Mouse (Mus musculus) lung, embryonic 14.5 days (tissue): ENCODE data around the gene Btbd19. TPM values are rescaled to one million over a fixed set of nuclear protein-coding genes. Genes with fewer than 3 reads are reported as not detected.
A peak's percentile ranks its signal among the peaks of the same experiment; 100 is the strongest.

Source experiments
- ATAC-seq: fragments of 200-750 bp; cut with Nextera tagmentation; 2 replicates; pipeline ENCODE4 v1.8.0; 2017; ENCODE audit warnings: mild to moderate bottlenecking, moderate TSS enrichment, moderate library complexity; ENCODE audit not compliant: insufficient read depth
- DNase-seq: peaks from one replicate; pipeline ENCODE4 v3.0.0-alpha.2; 2015
- H3K27ac ChIP-seq: fragments of 300-500 bp; sonication (generic); 2 replicates; pipeline ENCODE4 v1.5.1; 2014; ENCODE audit warnings: low read depth, mild to moderate bottlenecking, moderate library complexity
- H3K27me3 ChIP-seq: fragments of 300-500 bp; sonication (generic); 2 replicates; pipeline ENCODE4 v1.6.1; 2014; ENCODE audit warnings: low read length, control low read depth; ENCODE audit not compliant: insufficient read depth
- H3K36me3 ChIP-seq: fragments of 300-500 bp; sonication (generic); 2 replicates; pipeline ENCODE4 v1.6.1; 2014; ENCODE audit warnings: control low read depth; ENCODE audit not compliant: insufficient read depth
- H3K4me1 ChIP-seq: fragments of 300-500 bp; sonication (generic); 2 replicates; pipeline ENCODE4 v1.6.1; 2014; ENCODE audit warnings: antibody characterized with exemption, control low read depth; ENCODE audit not compliant: insufficient read depth
- H3K4me2 ChIP-seq: fragments of 300-500 bp; sonication (generic); 2 replicates; pipeline ENCODE4 v1.6.1; 2014; ENCODE audit warnings: mild to moderate bottlenecking
- H3K4me3 ChIP-seq: fragments of 300-500 bp; sonication (generic); 2 replicates; pipeline ENCODE4 v1.5.1; 2014; ENCODE audit warnings: low read depth, low read length
- H3K9ac ChIP-seq: fragments of 300-500 bp; sonication (generic); 2 replicates; pipeline ENCODE4 v1.6.1; 2014
- H3K9me3 ChIP-seq: fragments of 300-500 bp; sonication (generic); 2 replicates; pipeline ENCODE4 v1.6.1; 2016; ENCODE audit warnings: low read depth, low read length, control low read depth
- CTCF ChIP-seq: IDR thresholded peaks from 2 replicates; pipeline ENCODE4 v1.5.1; 2016; ENCODE audit warnings: antibody characterized with exemption, low read depth
- WGBS: fragments of 180-500 bp; shearing (Covaris S2); extraction: QIAGEN DNeasy Blood & Tissue Kit; methylation state at CpG from one replicate; pipeline ENCODE4 v1.1.7; 2014; 5-methylcytosine and 5-hydroxymethylcytosine counted together
- polyA plus RNA-seq: library from polyadenylated mRNA; unstranded; fragments of >200 nt; fragmentation: Nextera tagmentation; extraction: Ambion mirVana; gene quantifications from 2 replicates; pipeline ENCODE4 v1.2.1, GENCODE M21; 2014

Btbd19 gene
- polyA plus RNA-seq, 1 experiment from 2014 or later, result 6.7 TPM

DNA sequence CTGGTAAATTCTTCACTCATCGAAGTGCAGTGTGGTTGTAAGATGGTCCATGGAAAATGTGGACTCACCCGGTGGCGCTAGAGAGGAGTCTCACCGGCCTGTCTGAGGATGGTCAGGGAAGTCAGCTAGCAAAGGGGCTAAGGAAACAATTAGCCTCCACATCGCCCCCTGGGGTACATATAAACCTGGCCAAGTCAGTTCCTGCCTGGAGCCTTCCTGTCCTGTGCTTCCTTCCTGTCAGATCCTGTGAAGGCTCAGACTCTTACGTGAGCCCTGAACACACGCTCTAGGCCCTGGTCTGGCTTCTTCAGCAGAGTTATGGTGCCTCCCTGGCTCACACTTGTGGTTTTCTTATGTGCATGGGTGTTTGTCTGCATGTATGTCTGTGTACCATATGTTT is 24.3 kb downstream of the Btbd19 start:
- 0 out of 2 replicates have a peak, but pooled peaks cover 4% of the 10 kb centered on the region for H3K4me1 ChIP-seq

DNA sequence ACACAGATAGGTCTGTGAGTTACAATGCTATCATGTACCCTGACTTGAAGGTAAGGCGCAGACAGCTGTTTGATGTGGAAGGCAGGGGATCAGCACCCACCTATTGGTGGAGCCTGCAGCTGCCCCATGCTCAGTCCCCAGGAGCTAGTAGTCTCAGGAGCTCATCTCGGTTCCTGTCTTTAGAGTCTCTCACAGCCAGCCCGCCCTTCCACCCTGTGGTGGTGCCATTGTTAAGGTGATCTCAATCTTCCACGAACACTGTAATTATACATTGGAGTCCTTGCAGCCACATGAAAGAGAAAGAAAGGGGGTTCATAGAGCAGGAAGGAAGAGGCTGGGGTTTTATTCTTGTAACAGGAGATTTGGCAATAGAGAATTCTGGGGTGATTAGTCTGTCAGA is 25.5 kb downstream of the Btbd19 start:
- WGBS, result 79% methylated on average over 4 of the region's 4 CpGs
- Histone ChIP-seq H3K27ac (no peak overlapping the region), H3K9me3 (no peaks in the 10 kb centered on the region), H3K4me1 (peaks cover 8% of the 10 kb centered on the region), H3K4me2 (no peak overlapping the region), H3K27me3 (no peaks in the 10 kb centered on the region), H3K36me3 (peaks cover 28% of the 10 kb centered on the region; the same call in 1 of the 2 replicates), H3K4me3 (no peak overlapping the region), H3K9ac (no peak overlapping the region)
- DNase-seq (no peak), ATAC-seq (no peak)
- no peak for TF ChIP-seq CTCF

More for the DNA sequence above, 24.3 kb downstream of the Btbd19 start:
- H3K9me3 ChIP-seq, result no peaks in the 10 kb centered on the region
- H3K36me3 ChIP-seq, result peaks cover 37% of the 10 kb centered on the region; the same call in 1 of the 2 replicates
- ATAC-seq (no peak), DNase-seq (peak; percentile 77)
- no peak overlapping the region for H3K9ac ChIP-seq
- H3K27ac ChIP-seq, result no peak overlapping the region
- H3K4me3 ChIP-seq, result no peak overlapping the region
- no peak overlapping the region for H3K4me2 ChIP-seq
- H3K27me3 ChIP-seq, result no peaks in the 10 kb centered on the region
- 48% methylated on average over 7 of the region's 7 CpGs for WGBS
- peak; percentile 57 for TF ChIP-seq CTCF

DNA sequence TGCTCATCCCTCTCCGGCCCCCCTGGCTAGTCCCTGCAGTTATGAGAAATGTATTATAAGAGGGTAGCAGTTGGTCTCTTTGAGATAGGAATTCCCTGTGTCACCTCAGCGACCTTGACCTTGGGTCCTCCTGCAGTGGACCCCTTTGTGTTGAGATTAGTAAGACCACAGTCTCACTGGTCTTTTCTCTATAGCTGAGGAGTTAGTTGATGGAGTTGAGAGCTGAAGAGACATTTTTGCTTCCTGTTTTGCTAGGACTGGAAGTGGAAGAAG is 26.8 kb downstream of the Btbd19 start:
- H3K9ac ChIP-seq, result no peak overlapping the region
- peak overlapping the region; percentile 98 for H3K4me2 ChIP-seq
- no peaks in the 10 kb centered on the region for H3K27me3 ChIP-seq
- WGBS, result 39% methylated on average over 2 of the region's 2 CpGs
- peaks cover 10% of the 10 kb centered on the region for H3K4me1 ChIP-seq
- H3K27ac ChIP-seq, result peak overlapping the region; percentile 83
- no peak for TF ChIP-seq CTCF
- no peaks in the 10 kb centered on the region for H3K9me3 ChIP-seq
- peaks cover 25% of the 10 kb centered on the region; the same call in 1 of the 2 replicates for H3K36me3 ChIP-seq
- H3K4me3 ChIP-seq, result no peak overlapping the region
- no peak for DNase-seq
- no peak for ATAC-seq

- Histone ChIP-seq H3K27me3 (no peaks in the 10 kb centered on the region), H3K4me2 (peak overlapping the region; percentile 98), H3K9ac (no peak overlapping the region), H3K4me1 (peaks cover 10% of the 10 kb centered on the region), H3K36me3 (peaks cover 25% of the 10 kb centered on the region; the same call in 1 of the 2 replicates), H3K4me3 (peak overlapping the region; percentile 67), H3K27ac (peak overlapping the region; percentile 83), H3K9me3 (no peaks in the 10 kb centered on the region)
- WGBS, result 41% methylated on average over 8 of the region's 8 CpGs
- no peak for TF ChIP-seq CTCF
- DNase-seq, result peak; percentile 84
- peak; percentile 91 for ATAC-seq
These were observed 27.4 kb downstream of the Btbd19 start for GRCm38 (mm10) chr4:117097969-117098763.

DNA sequence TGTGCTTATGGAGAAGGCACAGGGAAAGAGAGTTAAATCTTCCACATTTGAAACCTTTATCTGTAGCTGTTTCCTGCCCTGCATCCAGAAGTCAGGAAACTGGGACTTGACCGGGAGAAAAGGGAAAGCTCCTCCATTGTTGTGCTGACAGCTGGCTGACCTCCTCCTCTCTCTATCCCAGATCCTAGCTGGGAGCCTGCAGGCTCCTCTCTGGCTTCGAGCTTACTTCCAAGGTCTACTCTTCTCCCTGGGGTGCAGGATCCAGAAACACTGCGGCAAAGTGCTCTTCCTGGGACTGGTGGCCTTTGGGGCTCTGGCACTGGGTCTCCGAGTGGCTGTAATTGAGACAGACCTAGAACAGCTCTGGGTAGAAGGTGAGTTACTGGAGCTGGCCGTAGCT is 28.9 kb downstream of the Btbd19 start:
- TF ChIP-seq CTCF, result no peak
- ATAC-seq (no peak), DNase-seq (peak; percentile 31)
- H3K4me2 ChIP-seq, result peak overlapping the region; percentile 98
- H3K36me3 ChIP-seq, result peaks cover 17% of the 10 kb centered on the region; the same call in 1 of the 2 replicates
- peak overlapping the region; percentile 70 for H3K9ac ChIP-seq
- peaks cover 10% of the 10 kb centered on the region for H3K4me1 ChIP-seq
- 5% methylated on average over 5 of the region's 5 CpGs for WGBS
- no peaks in the 10 kb centered on the region for H3K9me3 ChIP-seq
- peak overlapping the region; percentile 67 for H3K4me3 ChIP-seq
- H3K27ac ChIP-seq, result peak overlapping the region; percentile 82
- no peaks in the 10 kb centered on the region for H3K27me3 ChIP-seq

DNA sequence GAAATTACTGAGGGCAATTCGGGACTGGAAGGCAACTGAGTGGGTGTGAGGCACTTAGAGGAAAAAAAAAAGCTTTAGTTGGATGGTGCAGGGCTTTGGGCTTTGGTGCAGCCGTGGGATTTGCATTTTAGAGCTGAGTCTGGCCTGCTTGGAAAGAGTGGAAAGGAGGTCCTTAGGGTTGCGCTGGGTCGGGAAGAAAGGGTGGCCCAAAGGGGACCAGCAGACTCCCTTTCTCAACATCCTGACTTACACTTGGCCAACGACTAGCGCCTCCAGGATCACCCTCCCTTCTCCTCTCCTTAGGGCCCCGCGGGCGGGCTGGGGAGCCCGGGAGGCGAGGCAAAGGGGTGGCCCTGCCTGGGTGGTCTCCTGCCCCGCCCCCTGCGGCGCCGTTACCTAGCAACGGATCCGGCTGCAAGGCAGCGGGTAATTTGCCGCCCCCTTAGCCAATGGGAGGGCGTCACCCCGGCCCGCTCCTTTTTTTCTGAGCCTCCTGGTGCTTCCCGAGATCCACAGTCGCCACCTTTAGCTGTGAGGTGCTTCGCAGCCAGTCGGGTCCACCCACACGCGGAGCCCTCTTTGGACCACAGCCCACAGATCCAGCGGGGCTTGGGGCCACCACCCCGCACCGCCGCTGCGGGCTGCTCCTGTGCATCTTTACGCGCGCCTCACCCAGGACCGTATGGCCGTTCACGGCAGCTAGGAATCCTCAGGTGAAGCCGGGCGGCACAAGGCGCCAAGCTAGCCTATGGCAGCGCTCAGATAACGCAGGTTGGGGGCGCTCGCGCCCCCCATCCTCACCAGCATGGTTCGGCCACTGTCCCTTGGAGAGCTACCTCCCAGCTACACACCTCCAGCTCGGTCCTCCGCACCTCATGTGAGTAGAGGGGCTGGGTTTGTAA is 29.7 kb downstream of the Btbd19 start, which contains the start of gene Ptch2:
Ptch2 (plus strand) TSS at position 525 of the 902 bp plus-strand sequence.
- H3K4me2 ChIP-seq, result peak within 1 kb of the TSS; percentile 98
- H3K4me3 ChIP-seq, result peak within 1 kb of the TSS; percentile 67
- H3K4me1 ChIP-seq, result peaks cover 10% of the 10 kb centered on the region
- no peak; the same call in 1 of the 2 replicates for TF ChIP-seq CTCF
- 2% methylated on average over 50 of the region's 50 CpGs for WGBS
- DNase-seq, result peak; percentile 95
- peak within 1 kb of the TSS; percentile 70 for H3K9ac ChIP-seq
- no peaks in the 10 kb centered on the region for H3K9me3 ChIP-seq
- no peaks in the 10 kb centered on the region for H3K27me3 ChIP-seq
- H3K27ac ChIP-seq, result peak within 1 kb of the TSS; percentile 82
- peak; percentile 77 for ATAC-seq
- peaks cover 9% of the 10 kb centered on the region; the same call in 1 of the 2 replicates for H3K36me3 ChIP-seq
